Mouse (Mus musculus) ES-E14 (cell line): ENCODE data around the gene Tor3a.

Experiments
- MAFK ChIP-seq: IDR thresholded peaks from 2 replicates; pipeline ENCODE4 v1.6.1; 2014; ENCODE audit warnings: mild to moderate bottlenecking, low read depth, low read length, inconsistent platforms; ENCODE audit not compliant: insufficient read depth
- ZC3H11A ChIP-seq: IDR thresholded peaks from 2 replicates; pipeline ENCODE4 v1.6.1; 2012; ENCODE audit warnings: low read depth, mild to moderate bottlenecking, inconsistent platforms, low read length, borderline replicate concordance
- ZNF384 ChIP-seq: IDR thresholded peaks from 2 replicates; pipeline ENCODE4 v1.6.1; 2012; ENCODE audit warnings: low read depth, low read length, inconsistent platforms

- TF ChIP-seq MAFK (no peak), ZC3H11A (no peak), ZNF384 (no peak)
Observed at GRCm38 (mm10) chr1:156624231-156624630, 49.9 kb downstream of the Tor3a start.
